Mouse (Mus musculus) testis, postnatal 14 days (tissue): ENCODE measurements around the gene Mbd6.

ENCODE experiments used
- DNase-seq: peaks from one replicate; pipeline ENCODE4 v3.0.0; 2021; ENCODE audit warnings: low spot score

Gene Mbd6

GRCm38 (mm10) chr10:127287936-127288293 is 903 bp downstream of the Mbd6 start:
- no peak for DNase-seq

GRCm38 (mm10) chr10:127287271-127287935 is 1.4 kb downstream of the Mbd6 start:
- DNase-seq, result no peak

GRCm38 (mm10) chr10:127286730-127287129 is 2.1 kb downstream of the Mbd6 start:
- no peak for DNase-seq

GRCm38 (mm10) chr10:127286194-127286593 is 2.6 kb downstream of the Mbd6 start:
- no peak for DNase-seq

- DNase-seq, result no peak
Measured at GRCm38 (mm10) chr10:127285644-127286043, 3.2 kb downstream of the Mbd6 start.

- no peak for DNase-seq
Measured at GRCm38 (mm10) chr10:127284724-127285500, 3.9 kb downstream of the Mbd6 start.

GRCm38 (mm10) chr10:127284105-127284622 is 4.7 kb downstream of the Mbd6 start:
- DNase-seq, result no peak

- no peak for DNase-seq
Measured at GRCm38 (mm10) chr10:127282620-127283215, 6.1 kb downstream of the Mbd6 start.

GRCm38 (mm10) chr10:127281316-127281715 is 7.5 kb downstream of the Mbd6 start:
- DNase-seq, result no peak

GRCm38 (mm10) chr10:127279730-127280129 is 9.1 kb downstream of the Mbd6 start:
- DNase-seq, result no peak

- DNase-seq, result no peak
Measured at GRCm38 (mm10) chr10:127274261-127275022, 14.4 kb downstream of the Mbd6 start.

GRCm38 (mm10) chr10:127272371-127272770 is 16.4 kb downstream of the Mbd6 start:
- no peak for DNase-seq

- no peak for DNase-seq
Measured at GRCm38 (mm10) chr10:127269884-127270283, 18.9 kb downstream of the Mbd6 start.

GRCm38 (mm10) chr10:127269036-127269435 is 19.8 kb downstream of the Mbd6 start:
- DNase-seq, result no peak

GRCm38 (mm10) chr10:127268401-127268800 is 20.4 kb downstream of the Mbd6 start:
- no peak for DNase-seq

GRCm38 (mm10) chr10:127267318-127267717 is 21.5 kb downstream of the Mbd6 start:
- DNase-seq, result no peak

- DNase-seq, result peak; percentile 95
Measured at GRCm38 (mm10) chr10:127266112-127267091, 22.4 kb downstream of the Mbd6 start, which contains the start of gene Dctn2. Gene Dctn2 (plus strand): TSS chr10:127266368.

GRCm38 (mm10) chr10:127265727-127266111 is 23.1 kb downstream of the Mbd6 start:
- no peak for DNase-seq

GRCm38 (mm10) chr10:127264971-127265370 is 23.8 kb downstream of the Mbd6 start:
- no peak for DNase-seq

GRCm38 (mm10) chr10:127264336-127264735 is 24.5 kb downstream of the Mbd6 start:
- DNase-seq, result no peak

- no peak for DNase-seq
Measured at GRCm38 (mm10) chr10:127263631-127264030, 25.2 kb downstream of the Mbd6 start.
